Mouse (Mus musculus) cerebellum, postnatal 14 days (tissue): ENCODE results near the gene Slc4a3.

Experiments
- DNase-seq, 2 experiments: peaks; one replicate each; pipeline ENCODE4 v3.0.0; 2021; ENCODE audit warnings: mixed read lengths in 2 of 2

Gene Slc4a3

GRCm38 (mm10) chr1:75561221-75561897 is 15.3 kb downstream of the Slc4a3 start:
- DNase-seq: peak; percentile 63 to 69

GRCm38 (mm10) chr1:75561898-75562238 is 15.8 kb downstream of the Slc4a3 start:
- peak in 1 of 2 experiments; percentile 59 for DNase-seq

GRCm38 (mm10) chr1:75564102-75564501 is 18.0 kb downstream of the Slc4a3 start:
- DNase-seq: no peak

GRCm38 (mm10) chr1:75564916-75565315 is 18.9 kb downstream of the Slc4a3 start:
- DNase-seq: no peak

GRCm38 (mm10) chr1:75565616-75566015 is 19.6 kb downstream of the Slc4a3 start:
- DNase-seq: no peak

- DNase-seq: no peak
Measured at GRCm38 (mm10) chr1:75570403-75570802, 24.3 kb downstream of the Slc4a3 start.

GRCm38 (mm10) chr1:75572776-75573175 is 26.7 kb downstream of the Slc4a3 start:
- DNase-seq: peak; percentile 80 to 89

- no peak for DNase-seq
Measured at GRCm38 (mm10) chr1:75573715-75574114, 27.6 kb downstream of the Slc4a3 start.

GRCm38 (mm10) chr1:75574476-75575310 is 28.6 kb downstream of the Slc4a3 start:
- DNase-seq: peak in 1 of 2 experiments; percentile 68

GRCm38 (mm10) chr1:75581936-75582624 is 36.0 kb downstream of the Slc4a3 start:
- DNase-seq: no peak

GRCm38 (mm10) chr1:75582625-75582956 is 36.5 kb downstream of the Slc4a3 start:
- DNase-seq: no peak

- DNase-seq: no peak
Measured at GRCm38 (mm10) chr1:75583034-75583433, 37.0 kb downstream of the Slc4a3 start.

- DNase-seq: no peak
Measured at GRCm38 (mm10) chr1:75586791-75587190, 40.7 kb downstream of the Slc4a3 start.

- DNase-seq: peak in 1 of 2 experiments; percentile 29
Measured at GRCm38 (mm10) chr1:75587738-75588719, 42.0 kb downstream of the Slc4a3 start.

GRCm38 (mm10) chr1:75588874-75589273 is 42.8 kb downstream of the Slc4a3 start:
- peak in 1 of 2 experiments; percentile 25 for DNase-seq

- no peak for DNase-seq
Measured at GRCm38 (mm10) chr1:75589983-75590382, 43.9 kb downstream of the Slc4a3 start.

- no peak for DNase-seq
Measured at GRCm38 (mm10) chr1:75593956-75594355, 47.9 kb downstream of the Slc4a3 start.

GRCm38 (mm10) chr1:75594836-75595235 is 48.8 kb downstream of the Slc4a3 start:
- DNase-seq: no peak

- DNase-seq: no peak
Measured at GRCm38 (mm10) chr1:75595930-75596329, 49.9 kb downstream of the Slc4a3 start.

GRCm38 (mm10) chr1:75596906-75597305 is 50.8 kb downstream of the Slc4a3 start:
- no peak for DNase-seq

GRCm38 (mm10) chr1:75597622-75598021 is 51.6 kb downstream of the Slc4a3 start:
- peak; percentile 80 for DNase-seq

- DNase-seq: no peak
Measured at GRCm38 (mm10) chr1:75601738-75602137, 55.7 kb downstream of the Slc4a3 start.
